Mouse (Mus musculus) embryonic facial prominence, embryonic 14.5 days (tissue): ENCODE data around the gene Hs1bp3. TPM values are rescaled to one million over a fixed set of nuclear protein-coding genes. Genes with fewer than 3 reads are reported as not detected.

Source experiments
- ATAC-seq: fragments of 200-750 bp; cut with Nextera tagmentation; 2 replicates; pipeline ENCODE4 v1.8.0; 2017; ENCODE audit warnings: low read depth, moderate number of reproducible peaks, moderate TSS enrichment
- DNase-seq: peaks from one replicate; pipeline ENCODE4 v3.0.0-alpha.2; 2015; ENCODE audit warnings: low spot score
- H3K27ac ChIP-seq: fragments of 300-500 bp; sonication (generic); replicated peaks from 2 replicates; pipeline ENCODE4 v1.5.1; 2014; ENCODE audit warnings: low read depth, mild to moderate bottlenecking, low read length, moderate library complexity
- H3K27me3 ChIP-seq: fragments of 300-500 bp; sonication (generic); replicated peaks from 2 replicates; pipeline ENCODE4 v1.6.1; 2014; ENCODE audit warnings: low read length; ENCODE audit not compliant: control insufficient read depth, insufficient read depth
- H3K36me3 ChIP-seq: fragments of 300-500 bp; sonication (generic); 2 replicates; pipeline ENCODE4 v1.6.1; 2014; ENCODE audit warnings: low read length, mixed read lengths; ENCODE audit not compliant: control insufficient read depth, insufficient read depth
- H3K4me1 ChIP-seq: fragments of 300-500 bp; sonication (generic); 2 replicates; pipeline ENCODE4 v1.6.1; 2014; ENCODE audit warnings: antibody characterized with exemption, low read length; ENCODE audit not compliant: control insufficient read depth, insufficient read depth
- H3K4me2 ChIP-seq: fragments of 300-500 bp; sonication (generic); 2 replicates; pipeline ENCODE4 v1.6.1; 2014; ENCODE audit warnings: low read depth, mild to moderate bottlenecking, low read length, moderate library complexity, mixed read lengths
- H3K4me3 ChIP-seq: fragments of 300-500 bp; sonication (generic); 2 replicates; pipeline ENCODE4 v1.5.1; 2014; ENCODE audit warnings: low read depth, mild to moderate bottlenecking, low read length
- H3K9ac ChIP-seq: fragments of 300-500 bp; sonication (generic); 2 replicates; pipeline ENCODE4 v1.6.1; 2014; ENCODE audit warnings: low read depth, mild to moderate bottlenecking, low read length, moderate library complexity, mixed read lengths
- H3K9me3 ChIP-seq: fragments of 300-500 bp; sonication (generic); 2 replicates; pipeline ENCODE4 v1.6.1; 2016; ENCODE audit warnings: low read length; ENCODE audit not compliant: control insufficient read depth
- whole genome bisulfite sequencing: fragments of 180-500 bp; shearing (Covaris S2); extraction: QIAGEN DNeasy Blood & Tissue Kit; methylation state at CpG from one replicate; pipeline ENCODE4 v1.1.7; 2014; 5-methylcytosine and 5-hydroxymethylcytosine counted together
- polyA plus RNA-seq: library from polyadenylated mRNA; unstranded; fragments of >200 nt; fragmentation: Nextera tagmentation; extraction: Ambion mirVana; gene quantifications from 2 replicates; pipeline ENCODE4 v1.2.1, GENCODE M21; 2014

Gene Hs1bp3
- polyA plus RNA-seq, 1 experiment from 2014 or later = 10.4 TPM

- H3K4me1 ChIP-seq = no peaks in the 10 kb centered on the region
- 48% methylated on average over 3 of the region's 3 CpGs for WGBS
- no peaks in the 10 kb centered on the region for H3K27me3 ChIP-seq
- no peaks in the 10 kb centered on the region for H3K9me3 ChIP-seq
- H3K27ac ChIP-seq = no peak overlapping the region
- H3K36me3 ChIP-seq = no peaks in the 10 kb centered on the region
- DNase-seq = no peak
- H3K4me2 ChIP-seq = no peak overlapping the region
- no peak overlapping the region for H3K9ac ChIP-seq
- no peak overlapping the region for H3K4me3 ChIP-seq
- ATAC-seq = no peak
Observed at GRCm38 (mm10) chr12:8366688-8367087, 53.5 kb downstream of the Hs1bp3 start.

- ATAC-seq (no peak), DNase-seq (no peak)
- H3K4me3 ChIP-seq = no peak overlapping the region
- no peaks in the 10 kb centered on the region for H3K36me3 ChIP-seq
- H3K27me3 ChIP-seq = no peaks in the 10 kb centered on the region
- 70% methylated on average over 5 of the region's 5 CpGs for WGBS
- no peaks in the 10 kb centered on the region for H3K9me3 ChIP-seq
- no peak overlapping the region for H3K27ac ChIP-seq
- H3K4me2 ChIP-seq = no peak overlapping the region
- H3K4me1 ChIP-seq = no peaks in the 10 kb centered on the region
- H3K9ac ChIP-seq = no peak overlapping the region
Observed at GRCm38 (mm10) chr12:8371746-8372510, 58.7 kb downstream of the Hs1bp3 start.

GRCm38 (mm10) chr12:8372511-8373180 lies 59.4 kb downstream of the Hs1bp3 start:
- DNase-seq = no peak
- H3K9me3 ChIP-seq = no peaks in the 10 kb centered on the region

DNA sequence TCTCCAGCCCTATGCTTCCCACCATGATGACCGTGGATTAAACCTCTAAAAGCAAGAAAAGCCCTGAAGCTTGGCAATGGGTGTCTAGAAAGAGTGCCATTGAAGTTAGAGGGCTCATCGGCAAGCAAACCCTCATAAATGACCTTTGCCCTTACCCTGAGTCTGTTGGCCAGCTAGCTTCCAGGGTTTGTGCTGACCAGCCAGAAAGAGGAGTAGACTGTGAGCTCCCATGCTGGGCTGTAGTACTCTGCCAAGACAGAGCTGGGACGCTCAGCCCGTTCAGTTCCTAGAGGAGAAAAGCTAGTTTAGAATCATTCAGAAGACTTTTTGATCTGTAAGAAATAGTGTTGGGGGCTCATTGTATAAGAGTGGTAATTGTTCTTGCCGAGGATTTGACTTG lies 60.5 kb downstream of the Hs1bp3 start:
- Histone ChIP-seq H3K9me3 (no peaks in the 10 kb centered on the region), H3K9ac (no peak overlapping the region), H3K36me3 (no peaks in the 10 kb centered on the region), H3K4me3 (no peak overlapping the region), H3K4me2 (no peak overlapping the region), H3K27me3 (no peaks in the 10 kb centered on the region), H3K27ac (no peak overlapping the region), H3K4me1 (peaks cover 12% of the 10 kb centered on the region)
- ATAC-seq (no peak), DNase-seq (no peak)
- 76% methylated on average over 5 of the region's 5 CpGs for WGBS

More at GRCm38 (mm10) chr12:8372511-8373180, 59.4 kb downstream of the Hs1bp3 start:
- Histone ChIP-seq H3K4me2 (no peak overlapping the region), H3K36me3 (no peaks in the 10 kb centered on the region), H3K9ac (no peak overlapping the region), H3K27me3 (no peaks in the 10 kb centered on the region), H3K4me3 (no peak overlapping the region), H3K27ac (no peak overlapping the region), H3K4me1 (peaks cover 2% of the 10 kb centered on the region)
- WGBS = 74% methylated on average over 7 of the region's 7 CpGs
- no peak for ATAC-seq

DNA sequence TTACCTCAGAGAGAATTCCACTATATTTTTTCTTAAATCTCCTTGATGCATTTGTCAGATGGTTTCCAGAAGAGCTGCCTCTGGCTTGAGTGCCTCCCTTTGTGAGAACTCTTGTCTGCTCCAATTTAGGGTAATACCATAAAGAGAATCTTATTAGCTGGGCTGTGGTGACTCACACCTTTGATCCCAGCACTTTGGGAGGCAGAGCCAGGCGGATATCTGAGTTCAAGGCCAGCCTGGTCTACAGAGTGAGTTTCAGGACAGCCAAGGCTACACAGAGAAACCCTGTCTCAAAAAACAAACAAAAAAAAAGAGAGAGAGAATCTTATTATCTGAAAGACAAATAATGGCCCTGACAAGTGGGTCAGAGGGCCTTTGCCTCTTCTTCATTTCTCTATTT lies 63.9 kb downstream of the Hs1bp3 start:
- H3K9me3 ChIP-seq = no peaks in the 10 kb centered on the region
- H3K4me2 ChIP-seq = no peak overlapping the region
- 63% methylated on average over 1 of the region's 1 CpGs for WGBS
- H3K4me3 ChIP-seq = no peak overlapping the region
- peaks cover 21% of the 10 kb centered on the region for H3K4me1 ChIP-seq
- no peaks in the 10 kb centered on the region for H3K27me3 ChIP-seq
- no peak for DNase-seq
- no peak overlapping the region for H3K9ac ChIP-seq
- H3K27ac ChIP-seq = 0 out of 2 replicates have a peak overlapping the region, but pooled peaks have one; percentile 63
- no peaks in the 10 kb centered on the region for H3K36me3 ChIP-seq
- ATAC-seq = no peak

GRCm38 (mm10) chr12:8377955-8378620 lies 64.9 kb downstream of the Hs1bp3 start:
- ATAC-seq = no peak
- Histone ChIP-seq H3K9ac (no peak overlapping the region), H3K36me3 (no peaks in the 10 kb centered on the region), H3K4me2 (no peak overlapping the region), H3K4me1 (peaks cover 21% of the 10 kb centered on the region), H3K4me3 (no peak overlapping the region), H3K27ac (peak overlapping the region; percentile 63; the same call in 1 of the 2 replicates), H3K27me3 (no peaks in the 10 kb centered on the region), H3K9me3 (no peaks in the 10 kb centered on the region)
- peak; percentile 63 for DNase-seq
- WGBS = 31% methylated on average over 9 of the region's 9 CpGs

DNA sequence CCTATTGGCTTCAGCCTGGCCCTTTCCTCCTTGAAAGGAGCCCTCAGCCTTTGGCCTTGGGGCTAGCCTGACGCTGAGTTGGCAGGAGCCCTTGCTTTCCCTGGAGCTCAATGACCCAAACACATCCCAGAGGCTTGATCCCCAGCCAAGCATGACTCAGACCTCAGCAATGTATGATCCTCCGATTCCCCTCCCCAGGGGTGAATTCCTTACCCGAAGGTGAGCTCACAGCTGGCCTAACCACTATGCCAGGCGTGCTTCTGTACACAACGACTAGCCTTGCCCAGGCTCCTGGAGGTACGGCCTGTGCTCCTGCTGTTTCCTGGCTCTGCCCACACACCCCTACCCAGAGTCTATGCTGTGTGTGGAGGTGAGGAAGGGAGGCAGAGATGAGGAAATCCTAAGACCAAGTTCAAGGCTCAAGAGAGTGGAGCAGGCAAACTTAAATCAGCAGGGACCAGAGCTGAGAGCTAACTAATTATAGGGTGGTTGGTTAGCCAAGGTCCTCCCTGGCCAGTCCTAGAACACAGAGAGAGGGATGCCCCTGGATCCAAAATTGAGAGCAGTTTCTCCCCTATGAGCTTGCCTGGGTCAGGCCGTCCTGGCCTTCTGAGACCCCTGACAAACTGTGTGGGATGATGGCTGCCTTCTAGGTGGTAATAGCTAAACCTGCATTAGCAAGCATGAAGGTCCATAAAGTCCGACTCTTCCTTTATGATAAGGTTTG lies 66.7 kb downstream of the Hs1bp3 start:
- ATAC-seq (peak; percentile 60; the same call in 1 of the 2 replicates), DNase-seq (peak; percentile 82)
- 45% methylated on average over 8 of the region's 8 CpGs for WGBS

DNA sequence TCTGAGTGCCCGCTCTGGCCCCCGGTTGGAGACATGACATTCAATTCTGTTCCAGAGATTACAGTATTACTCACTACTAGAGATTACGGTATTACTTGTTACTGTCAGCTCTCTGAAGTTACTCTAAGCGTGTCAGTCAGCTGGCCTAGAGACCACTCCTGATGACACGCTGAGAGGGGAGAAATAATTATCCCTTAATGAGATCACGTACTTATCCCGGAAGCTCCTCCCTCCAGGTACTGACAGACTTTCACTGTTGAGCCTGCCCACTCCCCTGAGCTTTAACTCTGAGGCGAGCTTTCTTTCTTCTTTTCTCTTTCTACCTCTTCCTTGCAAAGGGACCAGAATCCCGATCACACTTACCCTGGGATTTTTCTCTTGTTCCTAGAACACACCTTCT lies 67.7 kb downstream of the Hs1bp3 start:
- 53% methylated on average over 9 of the region's 9 CpGs for WGBS

More for the DNA sequence above, 66.7 kb downstream of the Hs1bp3 start:
- Histone ChIP-seq H3K9me3 (no peaks in the 10 kb centered on the region), H3K9ac (no peak overlapping the region), H3K4me1 (peaks cover 21% of the 10 kb centered on the region), H3K36me3 (no peaks in the 10 kb centered on the region), H3K4me3 (no peak overlapping the region), H3K27me3 (no peaks in the 10 kb centered on the region), H3K27ac (no peak overlapping the region), H3K4me2 (no peak overlapping the region)

More for the DNA sequence above, 67.7 kb downstream of the Hs1bp3 start:
- Histone ChIP-seq H3K9me3 (no peaks in the 10 kb centered on the region), H3K27me3 (no peaks in the 10 kb centered on the region), H3K4me2 (no peak overlapping the region), H3K9ac (no peak overlapping the region), H3K27ac (no peak overlapping the region), H3K36me3 (no peaks in the 10 kb centered on the region), H3K4me1 (peaks cover 21% of the 10 kb centered on the region), H3K4me3 (no peak overlapping the region)
- DNase-seq (no peak), ATAC-seq (no peak)
